Mouse (Mus musculus): ENCODE measurements around the gene Acly. TPM values are rescaled to one million over a fixed set of nuclear protein-coding genes. Genes with fewer than 3 reads are reported as not detected.

Acly gene
- polyA plus RNA-seq, 1 experiment from 2014 or later = 242 TPM

DNA sequence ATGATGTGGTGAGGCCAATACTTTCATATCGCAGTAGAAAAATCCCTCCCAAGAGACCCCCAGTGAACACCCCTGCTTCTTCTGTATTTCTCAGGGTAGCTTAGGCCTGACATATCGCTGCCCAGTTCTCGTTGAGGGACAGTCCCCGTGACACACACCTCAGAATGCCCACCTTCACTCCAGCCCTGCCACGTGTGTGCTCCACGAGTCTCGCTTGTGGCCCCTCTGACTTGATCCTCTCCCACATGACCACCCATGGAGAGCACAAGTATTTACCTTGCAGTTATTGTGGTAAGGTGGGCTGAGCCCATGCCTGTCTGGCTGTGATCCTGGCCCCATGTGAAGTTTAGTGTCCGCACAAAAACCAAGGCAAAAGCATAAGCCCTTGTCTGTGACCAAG, 40.9 kb upstream of the Acly start:
- Histone ChIP-seq H3K9me3 (ENCODE audit: control insufficient read depth, low read length) (no peaks in the 10 kb centered on the region), H3K4me3 (replicated peaks; ENCODE audit: low read length) (no peak overlapping the region), H3K27me3 (replicated peaks; ENCODE audit: control insufficient read depth, insufficient read depth, low read length) (0 out of 2 replicates have a peak, but pooled peaks cover 7% of the 10 kb centered on the region), H3K9ac (replicated peaks; ENCODE audit: low read depth, low read length) (no peak overlapping the region), H3K4me2 (ENCODE audit: low read length) (no peak overlapping the region), H3K27ac (ENCODE audit: low read length) (no peak overlapping the region), H3K4me1 (replicated peaks; ENCODE audit: control insufficient read depth, insufficient read depth, low read length) (peaks cover 8% of the 10 kb centered on the region), H3K36me3 (ENCODE audit: control insufficient read depth, insufficient read depth) (no peaks in the 10 kb centered on the region)
- ATAC-seq = no peak
- WGBS = 79% methylated on average over 8 of the region's 8 CpGs

DNA sequence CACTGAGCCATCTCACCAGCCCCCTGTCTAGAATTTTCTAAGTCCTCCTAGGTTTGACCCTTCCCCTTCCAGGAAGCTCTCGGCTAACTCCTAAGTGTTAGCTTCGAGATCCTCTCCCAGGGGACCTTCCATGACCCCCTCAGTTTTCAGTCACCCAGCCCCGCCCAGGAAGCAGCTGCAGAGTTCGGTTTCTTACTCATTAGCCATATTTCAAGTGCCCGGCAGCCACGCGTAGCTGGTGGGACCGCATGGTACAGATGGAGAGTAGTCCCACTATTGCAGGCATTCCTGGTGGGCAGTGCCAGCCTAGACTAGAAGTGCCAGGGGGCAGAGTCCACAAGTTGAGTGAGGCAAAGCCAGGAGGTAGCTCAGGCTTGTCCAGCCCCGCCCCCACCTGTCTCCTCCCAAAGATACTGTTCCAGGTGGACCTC, 40.0 kb upstream of the Acly start:
- peaks cover 8% of the 10 kb centered on the region for H3K4me1 ChIP-seq (replicated peaks; ENCODE audit: control insufficient read depth, insufficient read depth, low read length)
- no peak overlapping the region for H3K27ac ChIP-seq (ENCODE audit: low read length)
- 75% methylated on average over 9 of the region's 9 CpGs for WGBS
- H3K27me3 ChIP-seq (replicated peaks; ENCODE audit: control insufficient read depth, insufficient read depth, low read length) = 0 out of 2 replicates have a peak, but pooled peaks cover 7% of the 10 kb centered on the region
- no peak for ATAC-seq
- no peaks in the 10 kb centered on the region for H3K36me3 ChIP-seq (ENCODE audit: control insufficient read depth, insufficient read depth)
- no peak overlapping the region for H3K9ac ChIP-seq (replicated peaks; ENCODE audit: low read depth, low read length)
- no peaks in the 10 kb centered on the region for H3K9me3 ChIP-seq (ENCODE audit: control insufficient read depth, low read length)
- no peak overlapping the region for H3K4me2 ChIP-seq (ENCODE audit: low read length)
- no peak overlapping the region for H3K4me3 ChIP-seq (replicated peaks; ENCODE audit: low read length)

DNA sequence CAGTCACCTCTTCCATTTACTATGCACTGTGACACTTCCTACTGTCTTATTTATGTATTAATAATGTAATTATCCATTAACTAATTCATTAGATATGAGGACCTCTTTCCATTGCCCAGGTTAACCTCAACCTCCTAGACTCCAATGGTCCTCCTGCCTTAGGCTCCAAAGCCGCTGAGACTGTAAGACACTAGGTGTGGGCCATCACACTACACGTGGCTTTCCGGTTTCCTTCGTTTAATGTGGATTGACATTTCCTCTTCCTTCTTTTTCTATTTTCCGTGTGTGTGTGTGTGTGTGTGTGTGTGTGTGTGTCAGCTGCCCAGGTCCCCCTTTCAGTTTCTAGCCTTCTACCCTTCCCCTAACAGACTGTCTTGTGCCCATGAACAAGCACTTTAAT, 39.4 kb upstream of the Acly start:
- no peak overlapping the region for H3K27ac ChIP-seq (ENCODE audit: low read length)
- 69% methylated on average over 5 of the region's 5 CpGs for WGBS
- no peak for ATAC-seq
- H3K36me3 ChIP-seq (ENCODE audit: control insufficient read depth, insufficient read depth) = no peaks in the 10 kb centered on the region
- peaks cover 8% of the 10 kb centered on the region for H3K4me1 ChIP-seq (replicated peaks; ENCODE audit: control insufficient read depth, insufficient read depth, low read length)
- 0 out of 2 replicates have a peak, but pooled peaks cover 5% of the 10 kb centered on the region for H3K27me3 ChIP-seq (replicated peaks; ENCODE audit: control insufficient read depth, insufficient read depth, low read length)
- H3K9me3 ChIP-seq (ENCODE audit: control insufficient read depth, low read length) = no peaks in the 10 kb centered on the region
- no peak overlapping the region for H3K9ac ChIP-seq (replicated peaks; ENCODE audit: low read depth, low read length)
- H3K4me3 ChIP-seq (replicated peaks; ENCODE audit: low read length) = no peak overlapping the region
- H3K4me2 ChIP-seq (ENCODE audit: low read length) = no peak overlapping the region

DNA sequence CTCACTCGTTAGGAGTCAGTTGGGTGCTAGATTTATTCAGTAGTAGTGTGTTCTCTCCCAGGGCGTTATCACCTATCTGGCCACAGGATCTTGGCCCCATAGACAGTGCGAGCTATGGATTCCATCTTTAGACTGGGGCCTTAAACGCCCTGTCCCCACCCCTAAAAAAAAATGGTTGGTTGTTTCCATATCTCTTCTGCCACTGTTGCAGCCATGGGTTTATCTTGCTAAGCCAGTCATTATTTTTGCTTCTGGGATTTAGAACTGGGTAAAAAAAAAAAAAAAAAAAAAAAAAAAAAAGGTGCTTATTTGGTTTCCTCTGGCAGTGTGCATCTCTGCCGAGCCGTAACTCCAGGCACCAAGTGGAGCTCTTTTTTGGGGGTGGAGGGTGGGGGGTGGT, 36.9 kb upstream of the Acly start:
- Histone ChIP-seq H3K9ac (replicated peaks; ENCODE audit: low read depth, low read length) (no peak overlapping the region), H3K27ac (ENCODE audit: low read length) (no peak overlapping the region), H3K4me2 (ENCODE audit: low read length) (no peak overlapping the region), H3K9me3 (ENCODE audit: control insufficient read depth, low read length) (no peaks in the 10 kb centered on the region), H3K4me3 (replicated peaks; ENCODE audit: low read length) (no peak overlapping the region), H3K27me3 (replicated peaks; ENCODE audit: control insufficient read depth, insufficient read depth, low read length) (no peaks in the 10 kb centered on the region), H3K36me3 (ENCODE audit: control insufficient read depth, insufficient read depth) (no peaks in the 10 kb centered on the region), H3K4me1 (replicated peaks; ENCODE audit: control insufficient read depth, insufficient read depth, low read length) (no peaks in the 10 kb centered on the region)
- 82% methylated on average over 6 of the region's 6 CpGs for WGBS
- no peak; the same call in 1 of the 2 replicates for ATAC-seq

DNA sequence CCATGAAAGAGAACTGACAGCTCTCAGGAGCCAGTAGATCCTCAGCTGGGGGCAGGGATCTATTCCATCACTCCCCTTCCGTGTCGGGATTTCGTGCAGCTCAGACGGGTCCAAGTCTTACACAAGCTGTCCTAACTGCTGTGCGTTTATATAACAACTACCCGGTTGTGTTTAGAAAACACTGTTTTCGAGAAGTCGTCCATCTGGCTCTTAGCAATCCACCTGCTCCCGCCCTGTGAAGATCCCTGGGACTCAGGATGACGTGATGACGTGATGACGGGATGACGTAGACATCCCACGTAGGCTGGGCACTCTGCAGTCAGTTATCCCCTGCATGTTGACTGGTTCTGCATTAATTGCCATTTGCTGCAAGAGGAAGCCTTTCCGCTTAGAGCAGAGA, 36.5 kb upstream of the Acly start:
- H3K4me3 ChIP-seq (replicated peaks; ENCODE audit: low read length) = no peak overlapping the region
- no peaks in the 10 kb centered on the region for H3K4me1 ChIP-seq (replicated peaks; ENCODE audit: control insufficient read depth, insufficient read depth, low read length)
- ATAC-seq = peak; percentile 75
- WGBS = 61% methylated on average over 15 of the region's 15 CpGs
- no peaks in the 10 kb centered on the region for H3K9me3 ChIP-seq (ENCODE audit: control insufficient read depth, low read length)
- no peak overlapping the region; the same call in 1 of the 2 replicates for H3K4me2 ChIP-seq (ENCODE audit: low read length)
- no peaks in the 10 kb centered on the region for H3K36me3 ChIP-seq (ENCODE audit: control insufficient read depth, insufficient read depth)
- H3K9ac ChIP-seq (replicated peaks; ENCODE audit: low read depth, low read length) = no peak overlapping the region
- no peaks in the 10 kb centered on the region for H3K27me3 ChIP-seq (replicated peaks; ENCODE audit: control insufficient read depth, insufficient read depth, low read length)
- no peak overlapping the region for H3K27ac ChIP-seq (ENCODE audit: low read length)

DNA sequence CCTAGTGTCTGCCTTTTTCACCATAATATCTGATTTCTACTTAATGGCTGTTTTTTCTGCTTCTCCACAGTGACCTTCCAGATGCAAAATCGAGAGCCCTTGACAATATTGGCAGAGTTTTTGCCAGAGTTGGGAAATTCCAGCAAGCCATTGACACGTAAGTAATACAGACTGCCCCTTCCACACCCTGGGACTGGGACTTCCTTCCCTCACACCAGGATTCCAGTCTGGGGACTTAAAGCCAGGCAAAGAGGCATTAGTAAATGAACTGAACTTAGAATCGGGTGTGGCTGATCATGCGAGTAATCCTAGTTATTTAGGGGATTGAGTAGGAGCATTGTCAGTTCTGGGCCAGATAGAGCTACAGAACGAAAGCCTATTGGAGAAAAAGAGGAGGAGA, 33.9 kb upstream of the Acly start:
- Histone ChIP-seq H3K27me3 (replicated peaks; ENCODE audit: control insufficient read depth, insufficient read depth, low read length) (no peaks in the 10 kb centered on the region), H3K9ac (replicated peaks; ENCODE audit: low read depth, low read length) (no peak overlapping the region), H3K4me3 (replicated peaks; ENCODE audit: low read length) (no peak overlapping the region), H3K9me3 (ENCODE audit: control insufficient read depth, low read length) (no peaks in the 10 kb centered on the region), H3K27ac (ENCODE audit: low read length) (no peak overlapping the region), H3K4me2 (ENCODE audit: low read length) (no peak overlapping the region), H3K4me1 (replicated peaks; ENCODE audit: control insufficient read depth, insufficient read depth, low read length) (no peaks in the 10 kb centered on the region), H3K36me3 (ENCODE audit: control insufficient read depth, insufficient read depth) (no peaks in the 10 kb centered on the region)
- ATAC-seq = no peak
- 32% methylated on average over 5 of the region's 5 CpGs for WGBS

DNA sequence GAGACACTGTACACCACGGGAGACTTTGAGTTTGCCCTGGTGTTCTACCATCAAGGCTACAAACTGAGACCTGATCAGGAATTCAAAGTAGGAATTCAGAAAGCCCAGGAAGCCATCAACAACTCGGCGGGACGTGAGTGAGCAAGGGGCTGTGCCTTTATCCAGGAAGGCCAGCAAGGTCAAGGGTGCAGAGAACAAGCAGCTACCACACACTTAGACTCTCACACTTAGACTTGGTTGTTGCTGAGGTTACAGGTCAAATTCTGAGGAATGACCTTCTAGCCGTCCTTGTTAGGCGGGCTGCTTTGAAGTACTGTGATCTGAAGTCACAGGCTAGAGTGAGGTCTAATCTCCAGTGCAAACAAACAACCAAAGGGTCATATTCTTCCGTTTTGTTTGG, 31.7 kb upstream of the Acly start:
- Histone ChIP-seq H3K4me2 (ENCODE audit: low read length) (no peak overlapping the region), H3K27ac (ENCODE audit: low read length) (no peak overlapping the region), H3K4me1 (replicated peaks; ENCODE audit: control insufficient read depth, insufficient read depth, low read length) (no peaks in the 10 kb centered on the region), H3K9me3 (ENCODE audit: control insufficient read depth, low read length) (no peaks in the 10 kb centered on the region), H3K27me3 (replicated peaks; ENCODE audit: control insufficient read depth, insufficient read depth, low read length) (no peaks in the 10 kb centered on the region), H3K4me3 (replicated peaks; ENCODE audit: low read length) (no peak overlapping the region), H3K36me3 (ENCODE audit: control insufficient read depth, insufficient read depth) (no peaks in the 10 kb centered on the region), H3K9ac (replicated peaks; ENCODE audit: low read depth, low read length) (no peak overlapping the region)
- ATAC-seq = no peak
- 58% methylated on average over 7 of the region's 7 CpGs for WGBS

DNA sequence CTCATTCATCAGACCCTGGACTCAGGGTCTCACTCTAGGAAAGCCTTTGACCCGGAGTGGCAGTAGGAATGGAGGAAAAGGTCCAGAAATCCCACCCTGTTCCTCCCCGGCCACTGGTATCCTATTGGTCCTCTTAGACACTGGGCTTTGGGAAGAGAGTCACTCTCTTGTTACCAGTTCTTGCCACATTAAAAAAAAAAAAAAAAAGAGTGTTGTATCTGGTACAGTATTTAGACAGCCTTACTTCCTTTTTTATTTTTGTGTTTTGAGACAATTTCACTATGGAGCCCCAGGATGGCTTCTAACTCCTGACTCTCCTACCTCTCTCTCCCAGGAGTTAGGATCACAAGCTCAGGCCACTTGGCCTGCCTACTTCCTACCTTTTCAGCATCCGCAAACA, 29.8 kb upstream of the Acly start:
- Histone ChIP-seq H3K9ac (replicated peaks; ENCODE audit: low read depth, low read length) (no peak overlapping the region), H3K9me3 (ENCODE audit: control insufficient read depth, low read length) (no peaks in the 10 kb centered on the region), H3K27me3 (replicated peaks; ENCODE audit: control insufficient read depth, insufficient read depth, low read length) (no peaks in the 10 kb centered on the region), H3K36me3 (ENCODE audit: control insufficient read depth, insufficient read depth) (no peaks in the 10 kb centered on the region), H3K4me3 (replicated peaks; ENCODE audit: low read length) (no peak overlapping the region), H3K4me1 (replicated peaks; ENCODE audit: control insufficient read depth, insufficient read depth, low read length) (no peaks in the 10 kb centered on the region), H3K27ac (ENCODE audit: low read length) (no peak overlapping the region), H3K4me2 (ENCODE audit: low read length) (no peak overlapping the region)
- 80% methylated on average over 3 of the region's 3 CpGs for WGBS
- no peak for ATAC-seq

DNA sequence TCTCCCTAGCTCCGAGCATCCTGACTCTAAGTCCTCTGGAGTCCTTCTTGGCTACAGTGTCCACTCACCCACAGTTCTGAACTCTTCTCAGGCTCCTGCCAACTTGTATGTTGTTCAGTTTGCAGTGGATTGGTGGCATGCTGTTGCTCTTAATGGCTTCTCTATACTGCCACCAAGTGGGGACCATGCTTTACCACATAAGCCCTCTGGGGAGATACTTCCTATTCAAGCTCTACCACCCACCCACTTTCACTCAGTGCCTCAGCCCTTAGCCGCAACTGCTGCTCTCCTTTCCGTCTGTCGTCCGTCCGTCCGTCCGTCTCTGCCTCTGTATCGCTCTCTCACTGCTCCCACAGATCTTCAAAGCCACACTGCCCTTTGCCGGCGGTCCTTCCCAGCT, 27.8 kb upstream of the Acly start:
- Histone ChIP-seq H3K36me3 (ENCODE audit: control insufficient read depth, insufficient read depth) (no peaks in the 10 kb centered on the region), H3K4me3 (replicated peaks; ENCODE audit: low read length) (no peak overlapping the region), H3K9me3 (ENCODE audit: control insufficient read depth, low read length) (no peaks in the 10 kb centered on the region), H3K4me2 (ENCODE audit: low read length) (no peak overlapping the region), H3K27ac (ENCODE audit: low read length) (no peak overlapping the region), H3K27me3 (replicated peaks; ENCODE audit: control insufficient read depth, insufficient read depth, low read length) (no peaks in the 10 kb centered on the region), H3K9ac (replicated peaks; ENCODE audit: low read depth, low read length) (no peak overlapping the region), H3K4me1 (replicated peaks; ENCODE audit: control insufficient read depth, insufficient read depth, low read length) (no peaks in the 10 kb centered on the region)
- peak; percentile 64 for ATAC-seq
- 22% methylated on average over 11 of the region's 11 CpGs for WGBS

DNA sequence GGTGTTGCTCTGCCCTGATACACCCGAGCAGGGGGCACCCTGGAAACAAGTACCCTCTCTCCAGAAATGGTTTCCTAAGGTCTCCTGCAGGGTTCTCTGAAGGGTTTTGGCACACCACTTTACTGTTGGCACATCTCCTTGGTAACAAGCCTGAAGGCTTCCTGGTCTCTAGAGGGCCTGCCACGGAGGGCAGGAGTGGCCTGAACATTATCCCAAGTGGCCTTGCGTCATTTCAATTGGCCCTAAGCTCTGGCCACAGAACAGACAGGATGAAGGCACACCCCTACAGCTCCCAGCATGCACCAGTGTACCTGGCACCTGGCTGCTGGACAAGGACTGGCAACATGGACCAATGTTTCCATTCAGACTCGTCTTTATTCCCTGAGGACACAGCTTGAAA, 25.0 kb upstream of the Acly start:
- H3K27ac ChIP-seq (ENCODE audit: low read length) = no peak overlapping the region
- no peaks in the 10 kb centered on the region for H3K9me3 ChIP-seq (ENCODE audit: control insufficient read depth, low read length)
- no peak overlapping the region for H3K9ac ChIP-seq (replicated peaks; ENCODE audit: low read depth, low read length)
- H3K4me2 ChIP-seq (ENCODE audit: low read length) = no peak overlapping the region
- H3K27me3 ChIP-seq (replicated peaks; ENCODE audit: control insufficient read depth, insufficient read depth, low read length) = no peaks in the 10 kb centered on the region
- no peak overlapping the region for H3K4me3 ChIP-seq (replicated peaks; ENCODE audit: low read length)
- WGBS = 76% methylated on average over 4 of the region's 4 CpGs
- no peak for ATAC-seq
- no peaks in the 10 kb centered on the region for H3K4me1 ChIP-seq (replicated peaks; ENCODE audit: control insufficient read depth, insufficient read depth, low read length)
- no peaks in the 10 kb centered on the region for H3K36me3 ChIP-seq (ENCODE audit: control insufficient read depth, insufficient read depth)
